Mouse (Mus musculus) fat pad, adult 2 months (tissue): ENCODE results near the gene Cenpt.
A peak's percentile ranks its signal among the peaks of the same experiment; 100 is the strongest.

ENCODE experiments used
- DNase-seq: peaks from one replicate; pipeline ENCODE4 v3.0.0-alpha.2; 2011; ENCODE audit warnings: low read depth, low spot score; ENCODE audit errors: extremely low read depth

Cenpt gene

GRCm38 (mm10) chr8:105808480-105808879, 44.6 kb downstream of the Cenpt start:
- DNase-seq: no peak

GRCm38 (mm10) chr8:105807766-105808165, 45.3 kb downstream of the Cenpt start:
- DNase-seq: no peak

GRCm38 (mm10) chr8:105805964-105806363, 47.1 kb downstream of the Cenpt start:
- DNase-seq: no peak

GRCm38 (mm10) chr8:105805346-105805745, 47.7 kb downstream of the Cenpt start:
- no peak for DNase-seq

- DNase-seq: no peak
Observed at GRCm38 (mm10) chr8:105804797-105805196, 48.3 kb downstream of the Cenpt start.

- no peak for DNase-seq
Observed at GRCm38 (mm10) chr8:105801153-105801904, 51.7 kb downstream of the Cenpt start.

GRCm38 (mm10) chr8:105799091-105799812, 53.8 kb downstream of the Cenpt start:
- no peak for DNase-seq

- DNase-seq: no peak
Observed at GRCm38 (mm10) chr8:105798408-105798807, 54.7 kb downstream of the Cenpt start.

GRCm38 (mm10) chr8:105795785-105796184, 57.3 kb downstream of the Cenpt start:
- peak; percentile 21 for DNase-seq
